Mouse (Mus musculus): ENCODE results near the gene Gzmm.

Gzmm gene

DNA sequence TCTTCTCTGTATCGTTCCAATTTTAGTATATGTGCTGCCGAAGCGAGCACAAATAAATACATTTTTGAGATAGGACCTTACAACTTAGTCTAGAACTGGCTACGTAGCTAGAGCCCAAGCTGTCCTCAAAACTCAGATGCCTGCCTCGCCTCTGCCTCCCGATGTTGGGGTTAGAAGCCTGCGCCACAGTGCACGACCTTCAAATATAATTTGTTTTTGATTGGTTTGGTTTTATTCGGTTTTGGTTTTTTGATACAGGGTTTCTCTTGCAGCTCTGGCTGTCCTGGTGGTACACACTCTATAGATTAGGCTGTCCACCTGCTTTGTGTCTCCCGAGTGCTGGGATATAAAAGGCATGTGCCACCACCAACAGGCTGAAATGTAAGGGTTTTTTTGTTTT lies 14.7 kb downstream of the Gzmm start:
- no peak for DNase-seq (ENCODE audit: low spot score)

DNA sequence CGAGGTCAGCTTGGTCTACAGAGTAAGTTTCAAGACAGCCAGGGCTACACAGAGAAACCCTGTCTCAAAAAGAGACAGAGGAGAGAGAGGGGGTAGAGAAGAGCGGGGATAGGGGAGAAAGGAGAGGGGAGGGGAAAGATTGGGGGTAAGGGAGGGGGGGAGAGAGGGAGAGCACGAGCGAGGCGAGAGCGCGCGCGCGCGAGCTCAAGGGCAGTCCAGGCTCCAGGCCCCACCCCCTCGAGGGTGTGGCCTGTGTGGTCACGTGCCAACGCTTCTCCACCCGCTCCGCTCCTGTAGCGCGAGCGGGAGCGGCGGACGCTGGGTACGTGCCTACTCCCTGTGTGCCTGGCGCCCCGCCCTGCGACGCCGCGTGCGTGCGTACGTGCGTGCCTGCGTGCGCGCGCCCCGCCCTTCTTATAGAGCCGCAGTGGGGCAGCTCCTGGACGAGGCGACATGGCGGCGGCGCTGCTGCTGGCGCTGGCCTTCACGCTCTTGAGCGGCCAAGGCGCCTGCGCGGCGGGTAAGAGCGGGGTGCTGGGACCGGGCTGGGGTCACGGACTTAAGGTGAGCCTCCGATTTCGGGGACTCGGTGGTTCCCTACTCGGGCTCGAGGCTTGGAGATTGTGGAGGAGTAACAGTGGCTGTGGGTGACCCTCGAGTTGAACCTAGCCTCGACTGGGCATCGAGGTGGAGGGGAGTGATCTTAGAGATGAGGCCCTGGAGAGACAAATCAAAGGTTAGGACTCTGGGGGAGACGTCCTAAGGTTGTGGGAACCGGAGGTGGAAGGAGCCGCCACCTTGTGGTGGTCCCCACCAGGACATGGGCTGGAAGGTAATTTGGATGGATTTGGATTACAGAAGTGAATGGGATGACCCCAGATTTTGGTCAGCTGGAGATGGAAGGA lies 15.5 kb downstream of the Gzmm start, which contains the start of gene Bsg:
Bsg (plus strand) TSS at position 427 of the 905 bp plus-strand sequence.
- peak; percentile 98 for DNase-seq (ENCODE audit: low spot score)

DNA sequence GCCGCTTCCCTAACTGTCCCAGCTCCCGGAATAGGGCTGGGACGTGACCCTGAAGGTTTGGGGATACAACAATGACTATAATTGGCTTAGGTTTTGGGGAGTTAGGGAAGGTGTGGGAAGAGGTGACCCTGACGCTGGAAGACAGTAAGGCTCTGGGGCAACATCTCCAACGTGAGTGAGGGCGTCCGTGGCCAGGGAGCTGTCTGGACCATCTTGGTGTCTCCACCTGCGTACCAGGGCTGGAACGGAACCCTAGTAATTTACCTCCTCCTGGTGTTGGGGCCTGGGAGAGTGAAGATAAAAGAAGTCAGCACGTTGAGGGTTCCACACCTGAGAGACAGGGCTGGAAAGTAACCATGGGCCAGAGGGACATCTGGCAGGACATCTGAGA lies 16.1 kb downstream of the Gzmm start:
- DNase-seq (ENCODE audit: low spot score): no peak

DNA sequence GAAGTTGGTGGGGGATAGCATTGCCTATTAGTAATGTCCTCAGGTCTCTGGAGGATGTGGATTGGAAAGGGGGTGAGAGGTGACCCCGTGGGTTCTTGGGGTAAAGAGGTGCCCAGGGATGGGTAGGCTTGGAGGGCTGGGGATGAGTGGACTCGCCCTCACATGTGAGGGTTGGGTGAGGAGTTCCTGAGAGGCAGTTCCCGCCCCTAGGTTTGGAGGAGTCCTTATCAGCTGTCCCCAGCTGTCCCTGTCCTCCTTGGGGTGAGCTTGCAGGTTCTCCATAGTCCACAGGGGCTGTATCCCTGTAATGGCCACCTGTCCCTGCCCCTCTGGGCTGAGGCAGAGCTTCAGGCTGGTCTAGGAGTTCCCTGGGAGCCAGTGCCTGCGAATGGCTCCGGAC lies 17.1 kb downstream of the Gzmm start:
- DNase-seq (ENCODE audit: low spot score): no peak

DNA sequence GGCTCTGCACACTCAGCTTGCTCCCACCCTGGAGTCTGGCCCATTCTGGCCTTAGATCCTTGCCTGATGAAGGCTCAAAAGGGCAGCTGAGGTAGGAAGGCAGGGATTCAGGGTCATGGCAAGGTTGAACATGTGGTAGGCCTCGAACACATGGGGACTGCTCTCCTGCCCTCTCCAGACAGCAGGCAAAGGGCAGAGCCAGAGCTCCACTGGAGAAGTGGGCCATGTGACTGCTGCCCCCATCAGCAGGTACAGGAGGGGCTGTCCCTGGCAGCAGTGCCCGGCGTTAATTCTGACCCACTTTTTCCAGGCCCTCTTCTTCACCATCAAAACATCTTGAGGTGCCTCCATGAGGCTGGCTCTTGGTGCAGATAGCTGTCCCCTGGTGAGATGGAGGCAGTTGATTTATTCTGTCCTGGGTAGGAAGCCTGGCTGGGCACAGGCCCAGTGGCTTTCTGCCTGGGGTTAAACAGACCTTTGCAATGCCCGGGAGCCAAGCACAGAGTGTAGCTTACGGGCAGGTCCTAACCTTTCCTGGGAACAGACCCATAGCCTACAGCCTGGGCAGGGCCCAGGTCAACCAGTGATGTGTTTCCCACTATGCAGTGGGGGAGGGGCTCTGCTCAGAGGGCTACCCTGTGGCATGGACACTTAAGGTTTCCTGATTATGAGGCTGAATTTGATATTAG lies 17.7 kb downstream of the Gzmm start:
- no peak for DNase-seq (ENCODE audit: low spot score)

DNA sequence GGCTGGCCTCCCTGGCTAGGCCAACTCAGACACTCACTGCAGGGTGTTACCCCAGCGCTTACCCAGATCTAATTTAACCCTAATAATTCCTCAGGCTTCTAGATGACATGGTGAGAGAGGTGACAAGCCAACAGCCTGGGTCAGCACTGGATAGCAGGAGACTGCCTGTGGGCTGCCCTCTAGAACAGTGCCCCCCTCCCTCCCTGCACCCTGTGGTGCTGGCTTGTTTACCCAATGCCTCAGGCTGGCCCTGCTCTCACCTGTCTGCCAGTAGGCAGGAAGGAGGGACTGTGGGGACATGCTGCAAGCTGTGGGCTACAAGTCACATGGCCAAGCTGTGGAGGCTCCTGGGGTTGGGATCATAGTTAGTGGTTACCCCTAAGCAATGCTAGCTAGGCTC lies 18.3 kb downstream of the Gzmm start:
- no peak for DNase-seq (ENCODE audit: low spot score)

DNA sequence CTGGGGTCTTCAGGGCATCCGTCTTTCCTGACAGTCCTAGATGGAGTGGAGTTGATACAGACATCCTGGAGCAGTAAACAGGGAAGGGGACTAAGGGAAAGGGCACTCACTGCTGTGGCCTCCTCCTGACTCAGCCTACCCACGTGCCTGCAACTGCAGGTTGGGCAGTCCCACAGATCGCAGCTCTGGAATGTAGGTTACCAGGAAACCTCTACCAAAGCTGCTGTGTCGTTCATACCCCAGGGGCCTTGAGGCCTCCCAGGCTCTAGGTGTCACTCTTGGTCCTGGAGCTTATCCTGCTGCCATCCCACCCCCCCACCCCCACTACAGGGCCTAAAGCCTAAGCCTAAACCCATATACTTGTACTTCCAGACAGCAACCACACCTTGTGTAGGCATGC lies 18.9 kb downstream of the Gzmm start:
- DNase-seq (ENCODE audit: low spot score): no peak

DNA sequence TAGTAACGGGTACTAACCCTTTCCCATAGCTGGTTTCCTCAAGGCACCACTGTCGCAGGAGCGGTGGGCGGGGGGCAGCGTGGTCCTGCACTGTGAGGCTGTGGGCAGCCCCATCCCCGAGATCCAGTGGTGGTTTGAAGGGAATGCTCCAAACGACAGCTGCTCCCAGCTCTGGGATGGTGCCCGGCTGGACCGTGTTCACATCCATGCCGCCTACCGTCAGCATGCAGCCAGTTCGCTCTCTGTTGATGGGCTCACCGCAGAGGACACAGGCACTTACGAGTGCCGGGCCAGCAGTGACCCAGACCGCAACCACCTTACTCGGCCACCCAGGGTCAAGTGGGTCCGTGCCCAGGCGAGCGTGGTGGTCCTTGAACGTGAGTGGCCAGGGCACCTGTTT lies 19.8 kb downstream of the Gzmm start:
- no peak for DNase-seq (ENCODE audit: low spot score)

DNA sequence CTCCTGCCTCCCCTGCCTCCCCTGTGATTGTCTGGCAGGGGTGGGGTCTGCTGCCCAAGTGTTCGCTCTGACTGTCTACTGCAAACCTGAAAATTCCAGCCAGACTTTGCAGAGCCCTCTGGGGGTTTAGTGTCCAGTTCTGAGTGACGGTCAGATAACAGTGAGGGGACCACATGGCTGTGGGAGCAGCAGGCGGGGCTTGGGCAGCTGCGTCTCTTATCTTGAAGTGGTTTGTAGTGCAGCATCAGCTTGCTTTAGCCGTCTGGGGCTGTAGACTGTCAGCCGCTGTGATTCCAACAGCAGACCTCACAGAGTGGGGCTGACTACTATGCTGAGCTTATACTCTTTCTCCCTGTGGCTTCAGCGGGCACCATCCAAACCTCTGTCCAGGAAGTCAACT lies 20.5 kb downstream of the Gzmm start:
- no peak for DNase-seq (ENCODE audit: low spot score)

DNA sequence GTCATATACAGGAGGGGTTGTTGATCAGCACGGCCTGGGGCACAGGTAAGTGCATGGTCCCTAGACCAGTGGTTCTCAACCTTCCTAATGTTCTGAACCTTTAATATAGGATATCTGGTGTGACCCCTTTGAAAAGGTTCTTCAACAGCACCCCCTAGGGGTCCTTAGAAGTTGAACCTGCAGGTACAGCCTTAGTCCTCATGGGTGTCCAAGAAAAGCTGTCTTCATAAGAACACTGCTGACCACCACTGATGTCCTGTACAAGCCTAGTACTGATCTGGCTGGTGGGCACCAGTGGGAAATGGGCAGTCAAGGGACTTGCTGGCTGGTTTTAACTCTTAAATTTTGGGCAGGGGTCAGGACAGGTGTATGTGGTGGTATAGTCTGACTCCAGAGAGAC lies 23.2 kb downstream of the Gzmm start:
- no peak for DNase-seq (ENCODE audit: low spot score)

DNA sequence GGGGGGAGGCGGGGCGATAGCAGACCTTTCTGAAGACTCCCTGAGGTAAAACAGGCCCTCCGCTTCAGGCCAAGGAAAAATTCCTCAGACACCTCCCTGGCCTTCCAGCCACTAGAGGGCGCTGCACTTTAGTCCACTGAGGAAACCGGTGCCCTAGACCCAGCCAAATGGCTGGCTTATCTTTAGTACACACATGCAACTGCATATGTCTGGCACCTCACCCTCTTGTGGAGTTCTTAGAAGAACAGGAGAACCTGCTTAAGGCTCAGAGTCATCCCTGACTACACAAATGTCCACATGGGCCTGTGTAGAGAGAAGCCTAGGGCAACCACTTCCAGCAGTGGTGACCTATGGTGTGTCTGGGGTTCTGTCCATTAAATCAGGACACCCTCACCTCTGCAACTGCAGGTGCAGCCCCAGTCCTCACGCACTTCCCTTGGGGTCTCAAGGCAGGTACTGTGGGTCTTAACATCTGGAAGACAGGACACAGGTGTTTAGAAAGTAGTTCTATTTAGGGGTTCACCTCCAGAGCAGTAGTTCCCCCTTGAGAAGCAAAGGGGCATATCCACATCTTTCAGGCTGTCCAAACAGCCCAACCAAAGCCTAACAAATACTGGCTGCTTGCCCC lies 23.8 kb downstream of the Gzmm start:
- DNase-seq (ENCODE audit: low spot score): peak; percentile 93

DNA sequence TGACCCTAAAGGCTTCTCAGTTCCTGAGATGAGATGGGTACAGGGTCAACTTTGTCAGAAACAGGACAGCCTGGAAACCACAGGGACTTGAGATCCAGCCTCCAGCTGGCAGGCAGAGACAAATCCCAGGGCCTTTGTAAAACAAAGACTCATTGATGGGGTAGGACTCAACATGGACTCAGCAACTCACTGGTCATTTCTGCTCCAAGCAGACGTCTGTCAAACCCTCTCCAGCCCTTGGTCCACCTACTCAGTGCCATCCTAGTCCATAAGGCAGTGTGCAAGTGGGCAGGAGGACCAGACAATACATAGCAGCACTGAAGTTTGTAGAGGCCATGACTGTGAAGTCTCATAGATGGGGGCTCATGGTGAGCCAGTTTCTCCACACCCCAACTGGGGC lies 24.3 kb downstream of the Gzmm start:
- DNase-seq (ENCODE audit: low spot score): no peak

DNA sequence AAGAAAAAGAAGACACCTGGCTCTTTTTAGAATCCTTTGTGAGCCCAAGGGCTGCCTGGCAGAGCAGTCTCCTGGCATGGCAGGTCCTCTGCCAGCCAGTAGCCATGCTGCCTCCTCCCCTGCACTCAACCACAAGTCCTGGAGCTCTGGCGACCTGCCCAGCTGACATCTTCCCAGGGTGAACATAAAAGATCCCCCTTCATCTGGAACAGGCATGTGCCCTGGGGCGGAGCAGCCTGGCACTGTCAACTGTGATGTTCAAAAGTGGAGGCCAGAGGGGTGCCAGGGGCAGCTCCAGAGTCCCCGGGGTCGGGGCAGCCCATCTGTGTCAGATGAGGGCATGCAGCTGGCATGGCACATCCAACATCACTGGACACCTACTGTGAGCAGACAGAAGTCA lies 26.2 kb downstream of the Gzmm start:
- DNase-seq (ENCODE audit: low spot score): no peak

DNA sequence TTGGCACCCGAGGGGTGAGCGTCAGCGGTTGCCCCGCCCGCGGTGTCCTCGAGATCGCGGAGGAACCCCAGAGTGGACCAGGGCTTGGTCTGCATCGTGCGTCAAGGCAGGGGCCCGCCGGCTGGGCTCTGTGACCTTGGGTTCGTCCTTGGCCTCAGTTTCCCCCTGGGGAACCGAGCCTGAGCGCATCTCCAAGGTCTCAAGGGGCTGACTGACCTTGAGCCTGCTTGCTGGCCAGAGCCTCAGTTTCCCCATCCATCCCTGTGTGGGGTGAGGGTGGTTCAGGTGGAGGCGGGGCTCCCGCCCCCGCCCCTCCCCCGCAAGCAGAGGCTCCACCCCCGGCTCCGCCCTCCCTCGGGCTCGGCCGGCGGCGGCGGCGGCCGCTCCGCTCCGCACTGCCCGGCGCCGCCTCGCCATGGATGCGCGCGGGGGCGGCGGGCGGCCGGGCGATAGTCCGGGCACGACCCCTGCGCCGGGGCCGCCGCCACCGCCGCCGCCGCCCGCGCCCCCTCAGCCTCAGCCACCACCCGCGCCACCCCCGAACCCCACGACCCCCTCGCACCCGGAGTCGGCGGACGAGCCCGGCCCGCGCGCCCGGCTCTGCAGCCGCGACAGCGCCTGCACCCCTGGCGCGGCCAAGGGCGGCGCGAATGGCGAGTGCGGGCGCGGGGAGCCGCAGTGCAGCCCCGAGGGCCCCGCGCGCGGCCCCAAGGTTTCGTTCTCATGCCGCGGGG lies 27.6 kb downstream of the Gzmm start, which contains the start of gene Hcn2:
Hcn2 (plus strand) TSS at position 381 of the 734 bp plus-strand sequence.
- DNase-seq (ENCODE audit: low spot score): no peak

DNA sequence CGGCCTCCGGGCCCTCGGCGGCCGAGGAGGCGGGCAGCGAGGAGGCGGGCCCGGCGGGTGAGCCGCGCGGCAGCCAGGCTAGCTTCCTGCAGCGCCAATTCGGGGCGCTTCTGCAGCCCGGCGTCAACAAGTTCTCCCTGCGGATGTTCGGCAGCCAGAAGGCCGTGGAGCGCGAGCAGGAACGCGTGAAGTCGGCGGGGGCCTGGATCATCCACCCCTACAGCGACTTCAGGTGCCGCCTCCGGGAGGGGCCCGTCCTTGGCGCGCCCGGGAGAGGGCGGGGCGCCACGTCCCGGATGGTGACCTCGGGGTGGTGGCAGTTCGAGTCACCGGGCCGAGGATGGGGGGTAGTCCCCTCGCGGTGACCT lies 28.2 kb downstream of the Gzmm start:
- no peak for DNase-seq (ENCODE audit: low spot score)

DNA sequence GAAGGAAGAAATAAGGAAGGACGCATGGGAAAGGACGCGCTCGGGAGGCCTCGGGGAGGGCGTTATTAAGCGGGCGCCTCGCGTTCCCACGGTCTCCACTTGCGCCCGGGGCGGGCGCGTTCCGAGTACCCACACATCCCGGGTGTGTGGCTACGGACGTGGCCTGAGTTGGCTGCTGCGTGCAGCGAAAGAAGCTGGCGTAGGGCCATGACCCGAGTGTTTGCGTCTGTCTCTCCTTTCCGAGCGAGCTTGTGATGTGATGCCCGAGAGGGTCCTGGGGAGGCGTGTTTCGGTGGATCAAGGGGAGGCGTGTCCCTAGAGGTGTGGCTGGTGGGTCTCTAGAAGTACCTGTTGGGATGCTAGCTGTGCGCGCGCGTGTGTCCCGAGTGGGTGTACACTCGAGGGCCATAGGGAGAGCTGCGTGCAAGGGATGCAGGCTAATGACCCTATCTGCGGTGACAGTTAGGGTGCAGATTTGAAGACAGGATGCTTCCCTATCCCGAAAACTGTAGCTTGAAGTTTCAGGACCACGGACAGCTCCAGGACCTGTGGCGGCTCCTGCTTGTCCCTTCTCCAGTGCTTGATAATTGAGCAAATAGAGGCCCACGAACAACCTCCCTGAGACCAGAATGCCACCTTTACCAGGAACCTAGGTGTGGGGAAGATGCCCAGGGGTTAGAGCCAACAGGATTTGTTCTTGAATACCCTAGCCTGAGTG lies 29.0 kb downstream of the Gzmm start:
- peak; percentile 90 for DNase-seq (ENCODE audit: low spot score)

DNA sequence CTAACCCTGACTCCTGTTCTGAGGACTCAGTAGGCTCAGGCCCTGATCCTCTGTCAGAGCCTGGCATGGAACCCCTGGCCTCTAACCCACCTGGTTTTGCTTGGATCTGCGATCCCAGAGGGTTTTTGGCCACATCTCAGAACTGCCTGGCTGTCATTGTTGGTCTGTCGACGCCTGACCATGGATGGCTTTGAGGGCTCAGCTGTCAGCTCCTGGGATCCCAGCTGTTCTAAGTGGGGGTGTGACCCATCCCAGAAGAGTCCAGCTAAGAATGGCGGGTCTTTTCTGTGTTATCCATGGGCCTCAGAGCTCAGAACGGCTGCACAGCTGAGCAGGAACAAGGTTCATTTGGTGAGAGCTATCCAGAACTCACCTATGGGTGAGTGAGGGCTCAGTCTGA lies 32.3 kb downstream of the Gzmm start:
- DNase-seq (ENCODE audit: low spot score): no peak

DNA sequence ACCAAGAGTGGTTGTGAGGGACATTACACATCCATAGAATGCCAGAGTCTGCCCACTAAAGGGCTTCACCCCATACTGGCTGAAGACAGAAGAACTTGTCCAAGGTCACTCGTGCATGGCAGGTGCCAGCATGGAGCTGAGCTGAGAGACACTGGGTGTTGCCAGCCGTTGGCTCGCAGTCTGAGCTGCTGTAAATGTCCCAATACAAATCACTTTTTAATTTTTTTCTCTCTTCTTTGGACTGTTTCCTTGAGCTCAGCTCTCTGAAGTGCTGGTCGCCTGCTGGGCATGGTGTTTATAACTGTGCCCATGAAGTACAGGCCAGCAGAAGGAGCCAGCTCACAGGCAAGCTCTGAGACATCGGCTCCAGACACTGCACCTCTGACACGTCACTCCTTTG lies 34.2 kb downstream of the Gzmm start:
- DNase-seq (ENCODE audit: low spot score): no peak

DNA sequence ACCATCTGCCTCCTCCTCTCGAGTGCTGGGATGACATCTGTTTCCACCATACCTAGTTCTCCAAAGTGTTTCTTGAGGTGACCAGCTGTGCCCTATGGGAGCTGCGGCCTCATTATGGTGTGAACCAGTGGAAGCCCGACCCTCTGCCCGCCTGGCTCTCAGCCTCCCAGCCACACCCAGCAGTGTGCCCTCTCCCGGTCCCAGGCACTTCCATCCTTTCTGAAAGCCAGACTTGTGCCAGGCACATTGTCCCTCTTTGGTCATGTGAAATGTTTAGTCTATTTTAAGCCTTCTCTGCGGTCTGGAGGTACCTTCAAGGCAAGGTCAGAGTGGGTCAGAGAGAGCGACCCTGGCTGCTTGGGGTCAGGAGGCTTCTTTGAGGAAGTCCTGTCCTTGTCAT lies 34.9 kb downstream of the Gzmm start:
- no peak for DNase-seq (ENCODE audit: low spot score)

DNA sequence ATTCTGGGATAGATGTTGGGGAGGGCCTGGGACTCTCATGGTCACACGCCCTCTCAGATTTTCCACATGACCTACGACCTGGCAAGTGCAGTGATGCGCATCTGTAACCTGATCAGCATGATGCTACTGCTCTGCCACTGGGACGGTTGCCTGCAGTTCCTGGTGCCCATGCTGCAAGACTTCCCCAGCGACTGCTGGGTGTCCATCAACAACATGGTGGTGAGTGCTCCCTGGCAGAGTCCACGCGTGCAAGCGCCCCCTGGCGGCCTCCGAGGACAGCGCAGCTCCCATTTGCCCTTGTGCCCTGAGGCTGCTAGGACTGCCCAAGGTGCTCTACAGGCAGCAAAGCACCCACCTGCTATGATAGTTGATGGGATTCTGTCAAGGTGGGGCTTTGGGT lies 37.3 kb downstream of the Gzmm start:
- peak; percentile 71 for DNase-seq (ENCODE audit: low spot score)

DNA sequence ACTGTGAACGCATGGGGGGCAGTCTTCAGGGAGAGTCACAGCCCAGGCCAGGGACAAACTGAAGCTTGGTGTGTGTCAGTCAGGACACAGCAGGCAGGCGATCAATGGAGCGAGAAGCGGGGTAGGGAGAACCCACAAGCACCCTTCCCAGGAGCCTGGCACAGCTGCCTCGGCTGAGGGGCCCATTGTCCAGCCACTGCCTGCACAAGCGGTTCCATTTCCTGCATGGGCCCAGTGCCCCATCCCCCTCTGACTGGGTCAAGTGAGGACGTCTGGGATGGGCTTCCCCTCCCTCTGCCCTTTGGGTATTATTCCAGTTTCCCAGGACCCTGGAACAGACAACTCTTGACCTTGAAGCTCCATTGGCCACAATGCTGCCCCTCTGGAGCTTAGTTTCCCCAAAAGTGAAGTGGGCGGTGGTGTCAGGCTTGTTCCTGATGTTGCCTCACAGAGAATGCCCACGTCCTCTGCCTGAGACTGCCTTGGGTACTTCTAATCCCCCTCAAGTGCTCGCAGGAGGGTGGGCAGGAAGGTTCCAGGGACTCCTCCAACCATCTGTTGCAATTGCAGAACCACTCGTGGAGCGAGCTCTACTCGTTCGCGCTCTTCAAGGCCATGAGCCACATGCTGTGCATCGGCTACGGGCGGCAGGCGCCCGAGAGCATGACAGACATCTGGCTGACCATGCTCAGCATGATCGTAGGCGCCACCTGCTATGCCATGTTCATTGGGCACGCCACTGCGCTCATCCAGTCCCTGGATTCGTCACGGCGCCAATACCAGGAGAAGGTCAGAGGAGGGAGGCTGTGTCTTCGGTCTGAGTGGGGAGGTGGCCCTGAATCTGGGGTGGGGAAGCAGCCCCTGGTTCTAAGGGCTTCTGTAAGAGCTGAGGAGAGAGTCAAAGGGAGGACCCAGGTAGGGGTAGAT lies 39.8 kb downstream of the Gzmm start:
- DNase-seq (ENCODE audit: low spot score): no peak

Measured in testis, postnatal 10 days (tissue).